Mouse (Mus musculus): ENCODE results near the gene Ier3.

Ier3 gene

GRCm38 (mm10) chr17:35821439-35822430, at the start of gene Ier3:
Ier3 (plus strand) TSS chr17:35821684.
- DNase-seq (ENCODE audit: low spot score), result peak; percentile 70

DNA sequence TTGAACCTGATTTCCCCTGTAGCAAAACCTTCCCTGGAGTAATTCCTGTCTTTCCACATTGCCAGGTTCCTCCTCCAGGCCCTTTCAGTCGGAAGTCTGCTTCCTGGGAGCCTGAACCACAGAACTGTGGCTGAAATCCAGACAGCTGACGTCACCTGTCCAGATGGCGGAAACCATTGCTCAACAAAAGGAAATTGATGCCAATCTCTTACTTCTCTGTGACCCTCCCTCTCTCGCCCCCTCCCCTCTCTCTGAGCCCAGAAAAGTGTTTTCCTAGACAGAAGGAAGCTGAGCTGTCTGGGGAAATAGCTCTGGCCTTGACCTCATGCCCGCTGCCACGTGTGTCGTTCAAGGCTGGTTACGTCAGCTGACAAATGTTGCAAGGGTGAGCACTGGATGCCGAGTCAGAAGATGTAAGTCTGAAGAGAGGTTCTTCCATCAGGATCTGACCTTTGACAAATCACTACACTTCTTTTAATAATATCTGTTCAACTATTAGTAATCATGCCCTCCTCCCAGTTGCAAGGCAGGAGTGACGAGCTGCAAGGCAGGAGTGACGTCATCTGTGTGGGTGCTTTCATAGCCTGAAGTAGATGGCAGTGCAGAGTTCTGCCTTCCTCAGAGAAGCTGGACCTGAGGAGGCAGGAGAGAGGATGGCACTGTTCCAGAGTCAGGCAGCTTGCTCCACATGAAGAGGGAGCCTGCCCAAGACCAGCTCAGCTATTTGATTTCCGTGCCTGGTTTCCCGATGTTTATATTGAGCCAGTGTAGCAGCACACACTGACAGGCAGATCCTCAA, 44.5 kb upstream of the Ier3 start:
- no peak for DNase-seq (ENCODE audit: low spot score)

DNA sequence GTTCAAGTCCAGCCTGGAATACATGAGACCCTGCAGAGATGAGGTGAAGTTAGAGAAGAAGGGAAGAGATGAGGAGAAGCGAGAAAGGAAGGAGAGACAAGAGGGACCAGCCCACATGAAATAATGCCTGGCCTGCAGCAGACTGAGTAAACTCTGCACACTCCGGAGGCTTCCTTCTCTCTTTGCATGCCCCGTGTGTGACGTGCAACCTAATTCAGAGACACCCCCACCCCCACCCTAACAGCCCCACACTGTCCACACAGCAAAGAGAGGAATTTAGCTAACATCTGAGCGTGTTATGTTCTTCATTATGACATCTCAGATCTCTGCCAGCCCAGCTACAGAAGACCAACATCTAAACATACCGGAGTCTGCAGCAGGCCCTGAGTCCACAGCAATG, 42.5 kb upstream of the Ier3 start:
- DNase-seq (ENCODE audit: low spot score), result no peak

- DNase-seq (ENCODE audit: low spot score), result no peak
These were observed 41.8 kb upstream of the Ier3 start for GRCm38 (mm10) chr17:35779466-35780205.

- DNase-seq (ENCODE audit: low spot score), result no peak
These were observed 41.1 kb upstream of the Ier3 start for GRCm38 (mm10) chr17:35780362-35780761.

DNA sequence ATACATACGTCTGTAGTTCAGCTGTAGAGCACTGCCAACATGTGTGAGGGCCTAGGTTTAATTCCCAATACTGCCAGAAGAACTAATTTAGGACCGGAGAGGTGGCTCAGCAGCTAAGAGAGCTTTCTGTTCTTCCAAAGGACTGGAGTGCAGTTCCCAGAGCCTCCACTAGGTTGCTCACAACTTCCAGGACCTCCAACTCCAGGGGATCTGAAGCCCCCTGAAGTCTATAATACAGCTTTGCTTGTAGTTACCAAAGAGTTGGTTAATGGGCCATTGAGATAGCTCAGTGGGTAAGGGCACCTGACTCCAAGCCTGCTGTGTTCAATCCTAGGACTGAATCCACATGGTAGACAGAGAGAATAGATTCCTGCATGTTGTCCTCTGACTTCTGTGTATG, 39.1 kb upstream of the Ier3 start:
- DNase-seq (ENCODE audit: low spot score), result no peak

- DNase-seq (ENCODE audit: low spot score), result no peak
These were observed 38.6 kb upstream of the Ier3 start for GRCm38 (mm10) chr17:35782924-35783323.

DNA sequence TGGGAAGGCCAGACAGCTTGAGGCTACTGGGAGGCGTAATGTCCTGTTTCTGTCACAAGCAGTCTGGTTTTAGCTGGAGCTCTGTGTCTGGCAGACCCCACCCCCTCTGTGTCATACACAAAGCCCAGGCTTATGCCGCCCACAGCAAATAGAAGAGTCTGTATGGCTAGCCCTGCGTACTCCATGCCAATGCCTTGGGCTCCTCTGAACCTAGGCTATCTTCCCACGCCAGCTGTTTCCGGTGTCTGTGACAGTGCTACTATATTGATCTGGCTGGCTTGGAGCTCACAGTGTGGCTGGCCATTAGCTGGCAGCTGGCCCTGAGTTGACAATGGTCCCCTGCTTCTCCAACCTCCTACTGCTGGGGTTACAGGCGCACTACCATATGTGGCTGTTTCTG, 37.5 kb upstream of the Ier3 start:
- DNase-seq (ENCODE audit: low spot score), result no peak

- DNase-seq (ENCODE audit: low spot score), result no peak
These were observed 36.3 kb upstream of the Ier3 start for GRCm38 (mm10) chr17:35785140-35785539.

- no peak for DNase-seq (ENCODE audit: low spot score)
These were observed 34.0 kb upstream of the Ier3 start for GRCm38 (mm10) chr17:35787493-35787892.

- no peak for DNase-seq (ENCODE audit: low spot score)
These were observed 33.5 kb upstream of the Ier3 start for GRCm38 (mm10) chr17:35788025-35788424.

- no peak for DNase-seq (ENCODE audit: low spot score)
These were observed 30.6 kb upstream of the Ier3 start for GRCm38 (mm10) chr17:35790933-35791332.

- no peak for DNase-seq (ENCODE audit: low spot score)
These were observed 28.6 kb upstream of the Ier3 start for GRCm38 (mm10) chr17:35792837-35793236.

DNA sequence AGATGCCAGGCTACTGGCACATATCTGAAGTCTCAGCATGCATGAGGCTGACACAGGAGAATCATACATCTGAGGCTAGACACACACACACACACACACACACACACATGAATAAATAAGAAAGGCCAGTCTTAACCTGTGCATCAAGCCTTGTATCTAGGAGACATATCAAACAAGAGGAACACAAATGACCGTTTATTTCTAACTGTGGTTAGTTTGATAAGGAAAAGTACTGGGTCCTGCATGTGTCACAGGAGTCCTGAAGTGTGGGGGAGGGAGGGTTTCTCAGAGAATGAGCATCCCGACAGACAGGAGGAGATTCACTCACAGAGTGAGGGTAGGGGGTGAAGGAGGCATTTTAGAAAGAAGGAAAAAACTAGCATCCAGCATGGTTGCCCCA, 26.4 kb upstream of the Ier3 start:
- DNase-seq (ENCODE audit: low spot score), result no peak

GRCm38 (mm10) chr17:35795656-35796055, 25.8 kb upstream of the Ier3 start:
- DNase-seq (ENCODE audit: low spot score), result no peak

DNA sequence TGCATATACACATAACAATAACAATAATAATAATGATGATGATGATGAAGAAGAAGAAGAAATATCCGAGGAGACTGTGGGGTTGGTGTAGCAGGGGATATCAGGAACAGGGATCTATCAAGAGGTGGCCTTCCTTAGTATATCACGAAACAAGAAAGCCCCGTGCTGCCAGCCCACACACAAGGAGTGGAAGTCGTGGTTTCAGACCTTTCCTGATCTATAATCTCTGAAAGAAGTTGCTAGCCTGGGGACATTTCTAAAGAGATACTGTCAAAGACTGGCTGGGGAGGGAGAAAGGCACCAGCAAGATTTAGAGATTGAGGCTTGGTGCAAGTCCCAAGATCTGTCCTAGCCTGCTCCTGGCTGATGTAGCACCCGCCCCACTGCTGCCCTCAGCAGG, 24.6 kb upstream of the Ier3 start:
- no peak for DNase-seq (ENCODE audit: low spot score)

GRCm38 (mm10) chr17:35800905-35801304, 20.6 kb upstream of the Ier3 start:
- no peak for DNase-seq (ENCODE audit: low spot score)

GRCm38 (mm10) chr17:35803020-35803419, 18.5 kb upstream of the Ier3 start:
- DNase-seq (ENCODE audit: low spot score), result no peak

- no peak for DNase-seq (ENCODE audit: low spot score)
These were observed 17.6 kb upstream of the Ier3 start for GRCm38 (mm10) chr17:35803858-35804399.

GRCm38 (mm10) chr17:35808073-35808472, 13.4 kb upstream of the Ier3 start:
- no peak for DNase-seq (ENCODE audit: low spot score)

DNA sequence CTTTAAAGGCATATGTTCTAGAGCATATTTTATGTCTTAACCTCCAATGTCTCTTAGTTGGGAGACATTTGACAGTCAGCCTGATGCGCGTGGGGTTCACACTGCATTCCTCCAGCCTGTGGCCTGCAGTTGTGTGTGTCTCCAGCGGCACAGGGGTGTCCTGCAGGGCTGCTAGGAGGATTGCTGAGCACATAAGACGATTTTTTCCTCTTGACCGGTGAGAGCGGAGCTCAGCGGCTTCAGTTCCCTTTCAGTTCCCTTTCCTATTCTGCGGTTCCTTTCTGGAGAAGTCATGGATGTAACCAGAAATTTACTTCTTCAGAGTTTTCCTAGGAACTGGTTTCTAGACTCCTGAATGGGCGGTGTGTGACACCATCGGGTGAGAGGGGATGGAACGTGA, 12.1 kb upstream of the Ier3 start:
- DNase-seq (ENCODE audit: low spot score), result no peak
